Mouse (Mus musculus) liver, embryonic 12.5 days (tissue): ENCODE measurements around the gene Inpp4b. TPM values are rescaled to one million over a fixed set of nuclear protein-coding genes. Genes with fewer than 3 reads are reported as not detected.

ENCODE experiments used
- ATAC-seq: fragments of 200-750 bp; cut with Nextera tagmentation; 2 replicates; pipeline ENCODE4 v1.8.0; 2017; ENCODE audit warnings: moderate number of reproducible peaks, mild to moderate bottlenecking, moderate library complexity
- H3K27ac ChIP-seq: fragments of 300-500 bp; sonication (generic); 2 replicates; pipeline ENCODE4 v1.5.1; 2016; ENCODE audit warnings: mild to moderate bottlenecking
- H3K27me3 ChIP-seq: fragments of 300-500 bp; sonication (generic); replicated peaks from 2 replicates; pipeline ENCODE4 v1.6.1; 2016; ENCODE audit warnings: mild to moderate bottlenecking, moderate library complexity
- H3K36me3 ChIP-seq: fragments of 300-500 bp; sonication (generic); 2 replicates; pipeline ENCODE4 v1.6.1; 2016; ENCODE audit warnings: mild to moderate bottlenecking, moderate library complexity
- H3K4me1 ChIP-seq: fragments of 300-500 bp; sonication (generic); 2 replicates; pipeline ENCODE4 v1.6.1; 2016
- H3K4me2 ChIP-seq: fragments of 300-500 bp; sonication (generic); 2 replicates; pipeline ENCODE4 v1.6.1; 2016; ENCODE audit warnings: mild to moderate bottlenecking, moderate library complexity
- H3K4me3 ChIP-seq: fragments of 300-500 bp; sonication (generic); 2 replicates; pipeline ENCODE4 v1.5.1; 2016; ENCODE audit warnings: mild to moderate bottlenecking, moderate library complexity
- H3K9ac ChIP-seq: fragments of 300-500 bp; sonication (generic); 2 replicates; pipeline ENCODE4 v1.6.1; 2016; ENCODE audit warnings: mild to moderate bottlenecking, moderate library complexity
- H3K9me3 ChIP-seq: fragments of 300-500 bp; sonication (generic); replicated peaks from 2 replicates; pipeline ENCODE4 v1.6.1; 2016; ENCODE audit warnings: mild to moderate bottlenecking, moderate library complexity
- WGBS: fragments of 180-500 bp; shearing (Covaris S2); methylation state at CpG from one replicate; pipeline ENCODE4 v1.1.7; 2016; ENCODE audit not compliant: insufficient replicate concordance; 5-methylcytosine and 5-hydroxymethylcytosine counted together
- polyA plus RNA-seq: library from polyadenylated mRNA; unstranded; fragments of >200 nt; fragmentation: Nextera tagmentation; extraction: Ambion mirVana; gene quantifications from 2 replicates; pipeline ENCODE4 v1.2.1, GENCODE M21; 2016

Inpp4b gene
- polyA plus RNA-seq, 1 experiment from 2014 or later: 2.5 TPM

GRCm38 (mm10) chr8:81639820-81640219 is 297.5 kb downstream of the Inpp4b start:
- WGBS: 60% methylated on average over 4 of the region's 4 CpGs
- no peak overlapping the region for H3K27ac ChIP-seq
- ATAC-seq: no peak
- H3K36me3 ChIP-seq: no peaks in the 10 kb centered on the region
- no peaks in the 10 kb centered on the region for H3K27me3 ChIP-seq
- H3K4me2 ChIP-seq: no peak overlapping the region
- no peak overlapping the region for H3K4me3 ChIP-seq
- H3K4me1 ChIP-seq: no peaks in the 10 kb centered on the region
- H3K9me3 ChIP-seq: no peaks in the 10 kb centered on the region
- H3K9ac ChIP-seq: no peak overlapping the region

- Histone ChIP-seq H3K4me2 (no peak overlapping the region), H3K4me1 (no peaks in the 10 kb centered on the region), H3K4me3 (no peak overlapping the region), H3K27ac (no peak overlapping the region), H3K36me3 (no peaks in the 10 kb centered on the region), H3K9me3 (no peaks in the 10 kb centered on the region), H3K27me3 (no peaks in the 10 kb centered on the region), H3K9ac (no peak overlapping the region)
- ATAC-seq: no peak
- WGBS: 67% methylated on average over 4 of the region's 4 CpGs
These were observed 300.7 kb downstream of the Inpp4b start for GRCm38 (mm10) chr8:81643030-81643429.

DNA sequence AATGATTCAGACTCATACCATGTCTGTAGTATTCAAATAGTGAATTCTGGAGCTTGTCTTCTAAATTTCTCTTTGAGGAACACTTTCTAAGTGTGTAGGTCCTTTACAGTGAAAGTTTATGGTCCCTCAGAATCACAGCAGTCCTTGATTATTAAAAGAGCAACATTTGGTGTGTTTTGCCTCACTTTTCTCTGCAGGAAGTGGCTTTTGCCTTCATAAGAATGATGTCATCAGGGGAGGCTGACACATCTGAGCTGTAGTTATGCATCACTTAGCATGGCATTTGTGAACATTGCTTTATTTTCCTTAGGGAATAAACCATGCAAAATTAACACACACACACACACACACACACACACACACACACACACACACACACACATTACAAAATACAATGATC is 349.8 kb downstream of the Inpp4b start:
- Histone ChIP-seq H3K9me3 (no peaks in the 10 kb centered on the region), H3K27ac (no peak overlapping the region), H3K4me3 (no peak overlapping the region), H3K27me3 (no peaks in the 10 kb centered on the region), H3K4me1 (no peaks in the 10 kb centered on the region), H3K9ac (no peak overlapping the region), H3K4me2 (no peak overlapping the region), H3K36me3 (no peaks in the 10 kb centered on the region)
- ATAC-seq: no peak

- Histone ChIP-seq H3K27me3 (no peaks in the 10 kb centered on the region), H3K4me1 (no peaks in the 10 kb centered on the region), H3K9ac (no peak overlapping the region), H3K36me3 (no peaks in the 10 kb centered on the region), H3K4me3 (no peak overlapping the region), H3K9me3 (no peaks in the 10 kb centered on the region), H3K27ac (no peak overlapping the region), H3K4me2 (no peak overlapping the region)
- no peak for ATAC-seq
- 24% methylated on average over 2 of the region's 2 CpGs for WGBS
These were observed 352.5 kb downstream of the Inpp4b start for GRCm38 (mm10) chr8:81694893-81695292.

DNA sequence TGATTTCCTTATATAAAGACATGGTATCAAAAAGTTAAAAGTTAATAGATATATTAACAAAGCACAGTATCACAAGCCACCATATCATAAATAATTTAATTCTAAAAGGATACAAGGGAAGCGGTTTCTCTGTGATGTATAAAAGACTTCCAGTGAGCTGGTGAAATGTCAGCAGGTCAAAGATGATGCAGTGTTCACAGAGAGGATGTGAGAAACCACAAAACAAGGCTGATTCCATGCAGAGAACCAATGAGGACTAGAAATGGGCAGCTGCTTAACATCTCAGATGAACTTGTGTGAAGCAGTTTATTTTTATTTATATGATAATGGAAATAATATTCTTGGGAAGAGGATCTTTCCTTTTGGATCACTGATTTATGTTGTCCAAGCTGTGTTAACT is 359.7 kb downstream of the Inpp4b start:
- Histone ChIP-seq H3K27ac (no peak overlapping the region), H3K9ac (no peak overlapping the region), H3K4me3 (no peak overlapping the region), H3K27me3 (no peaks in the 10 kb centered on the region), H3K4me2 (no peak overlapping the region), H3K9me3 (no peaks in the 10 kb centered on the region), H3K4me1 (no peaks in the 10 kb centered on the region), H3K36me3 (no peaks in the 10 kb centered on the region)
- no peak for ATAC-seq
- 66% methylated on average over 1 of the region's 1 CpGs for WGBS

GRCm38 (mm10) chr8:81703571-81704365 is 361.4 kb downstream of the Inpp4b start:
- H3K4me3 ChIP-seq: no peak overlapping the region
- H3K36me3 ChIP-seq: no peaks in the 10 kb centered on the region
- H3K9ac ChIP-seq: no peak overlapping the region
- H3K4me1 ChIP-seq: no peaks in the 10 kb centered on the region
- H3K27ac ChIP-seq: no peak overlapping the region
- no peaks in the 10 kb centered on the region for H3K27me3 ChIP-seq
- 40% methylated on average over 3 of the region's 3 CpGs for WGBS
- ATAC-seq: no peak
- no peaks in the 10 kb centered on the region for H3K9me3 ChIP-seq
- no peak overlapping the region for H3K4me2 ChIP-seq

- H3K36me3 ChIP-seq: no peaks in the 10 kb centered on the region
- H3K4me2 ChIP-seq: no peak overlapping the region
- no peak overlapping the region for H3K9ac ChIP-seq
- no peak overlapping the region for H3K4me3 ChIP-seq
- H3K9me3 ChIP-seq: no peaks in the 10 kb centered on the region
- H3K27me3 ChIP-seq: no peaks in the 10 kb centered on the region
- H3K4me1 ChIP-seq: no peaks in the 10 kb centered on the region
- no peak overlapping the region for H3K27ac ChIP-seq
- ATAC-seq: no peak
- 59% methylated on average over 1 of the region's 1 CpGs for WGBS
These were observed 365.1 kb downstream of the Inpp4b start for GRCm38 (mm10) chr8:81707436-81707835.

- no peak for ATAC-seq
- Histone ChIP-seq H3K27ac (no peak overlapping the region), H3K9ac (no peak overlapping the region), H3K4me3 (no peak overlapping the region), H3K36me3 (no peaks in the 10 kb centered on the region), H3K9me3 (no peaks in the 10 kb centered on the region), H3K27me3 (no peaks in the 10 kb centered on the region), H3K4me1 (no peaks in the 10 kb centered on the region), H3K4me2 (no peak overlapping the region)
These were observed 389.0 kb downstream of the Inpp4b start for GRCm38 (mm10) chr8:81731332-81731731.

DNA sequence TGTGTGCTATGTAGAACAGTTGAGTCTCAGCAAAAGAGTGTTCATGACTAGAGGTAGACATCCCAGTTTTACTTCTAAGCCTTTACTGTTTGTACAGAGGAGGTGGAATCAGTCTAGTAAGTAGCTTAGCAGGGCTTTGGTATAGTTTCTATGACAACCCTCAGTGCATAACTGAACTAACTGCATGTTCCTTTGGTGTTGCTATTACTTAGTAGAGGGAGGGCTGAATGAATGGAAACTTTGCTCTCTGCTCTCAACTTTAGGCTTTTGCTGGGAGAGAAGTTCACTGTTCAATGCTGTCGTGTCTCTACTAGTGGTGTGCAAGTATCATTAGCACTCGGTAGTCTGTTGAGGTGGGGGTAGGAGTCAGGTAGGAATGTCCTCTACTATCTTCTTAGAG is 393.3 kb downstream of the Inpp4b start:
- ATAC-seq: no peak
- no peak overlapping the region for H3K9ac ChIP-seq
- no peak overlapping the region for H3K4me3 ChIP-seq
- H3K27ac ChIP-seq: no peak overlapping the region
- 69% methylated on average over 2 of the region's 2 CpGs for WGBS
- no peaks in the 10 kb centered on the region for H3K27me3 ChIP-seq
- H3K4me1 ChIP-seq: no peaks in the 10 kb centered on the region
- H3K9me3 ChIP-seq: no peaks in the 10 kb centered on the region
- no peak overlapping the region for H3K4me2 ChIP-seq
- no peaks in the 10 kb centered on the region for H3K36me3 ChIP-seq

GRCm38 (mm10) chr8:81736103-81736502 is 393.7 kb downstream of the Inpp4b start:
- H3K4me1 ChIP-seq: no peaks in the 10 kb centered on the region
- no peak overlapping the region for H3K4me2 ChIP-seq
- H3K27me3 ChIP-seq: no peaks in the 10 kb centered on the region
- ATAC-seq: no peak
- WGBS: 81% methylated on average over 1 of the region's 1 CpGs
- H3K9ac ChIP-seq: no peak overlapping the region
- H3K27ac ChIP-seq: no peak overlapping the region
- H3K9me3 ChIP-seq: no peaks in the 10 kb centered on the region
- no peaks in the 10 kb centered on the region for H3K36me3 ChIP-seq
- H3K4me3 ChIP-seq: no peak overlapping the region

DNA sequence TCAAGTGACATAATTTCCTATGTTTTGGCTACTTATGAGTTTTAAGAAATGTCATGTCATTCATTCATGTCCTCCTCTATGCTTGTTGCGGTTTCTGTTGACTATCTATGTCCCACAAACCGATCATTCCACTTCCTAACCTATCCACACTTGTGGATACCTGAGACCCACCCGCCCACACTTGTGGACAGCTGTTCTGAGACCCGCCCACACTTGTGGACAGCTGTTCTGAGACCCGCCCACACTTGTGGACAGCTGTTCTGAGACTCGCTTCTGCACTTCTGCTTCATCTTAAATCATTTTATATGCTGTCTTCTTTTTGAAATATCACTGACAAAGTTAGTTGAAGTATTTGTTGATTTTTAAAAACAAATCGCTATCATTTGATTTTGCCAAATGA is 400.2 kb downstream of the Inpp4b start:
- no peak overlapping the region for H3K9ac ChIP-seq
- no peaks in the 10 kb centered on the region for H3K27me3 ChIP-seq
- no peaks in the 10 kb centered on the region for H3K9me3 ChIP-seq
- no peaks in the 10 kb centered on the region for H3K36me3 ChIP-seq
- no peak overlapping the region for H3K4me2 ChIP-seq
- no peaks in the 10 kb centered on the region for H3K4me1 ChIP-seq
- WGBS: 71% methylated on average over 7 of the region's 7 CpGs
- H3K4me3 ChIP-seq: no peak overlapping the region
- H3K27ac ChIP-seq: no peak overlapping the region
- no peak for ATAC-seq

DNA sequence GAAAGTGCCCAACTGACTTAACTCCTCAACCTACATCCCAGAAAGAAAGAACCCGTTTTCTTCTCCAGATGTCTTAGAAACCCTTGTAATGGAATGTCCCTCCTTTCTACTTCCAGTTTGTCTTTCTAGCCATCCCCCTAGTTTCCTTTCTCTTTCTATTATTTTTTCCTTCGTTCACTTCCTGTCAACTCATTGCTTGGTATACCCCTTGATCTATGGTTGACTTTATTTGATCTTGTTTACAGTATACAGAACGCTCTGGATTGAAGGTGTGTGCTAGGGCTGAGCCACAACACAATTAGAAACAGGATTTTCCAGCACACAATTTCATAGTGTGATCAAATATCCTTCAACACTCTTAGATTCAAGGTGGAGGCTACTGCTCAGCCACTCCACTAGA is 400.7 kb downstream of the Inpp4b start:
- H3K4me2 ChIP-seq: no peak overlapping the region
- WGBS: 61% methylated on average over 3 of the region's 3 CpGs
- no peaks in the 10 kb centered on the region for H3K36me3 ChIP-seq
- no peak for ATAC-seq
- H3K4me3 ChIP-seq: no peak overlapping the region
- H3K9me3 ChIP-seq: no peaks in the 10 kb centered on the region
- H3K27ac ChIP-seq: no peak overlapping the region
- H3K27me3 ChIP-seq: no peaks in the 10 kb centered on the region
- no peak overlapping the region for H3K9ac ChIP-seq
- H3K4me1 ChIP-seq: no peaks in the 10 kb centered on the region

DNA sequence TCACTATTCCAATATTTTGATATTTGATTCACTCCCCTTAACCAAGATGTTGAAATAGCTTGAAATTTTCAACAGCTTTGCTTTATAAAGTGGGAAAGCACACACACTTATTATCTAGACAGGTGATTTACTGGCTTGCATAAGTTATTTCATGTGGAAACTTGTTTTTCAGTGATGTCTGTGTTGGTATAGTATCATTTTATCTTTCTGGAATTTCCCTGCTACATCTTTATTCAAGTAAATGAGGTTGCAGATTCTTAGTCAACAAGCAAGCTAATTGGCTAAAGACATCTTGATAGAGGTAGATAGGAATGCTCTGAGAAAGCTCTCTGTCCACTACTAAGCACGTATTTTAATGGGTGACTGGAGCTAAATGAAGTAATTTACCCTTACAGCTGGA is 403.1 kb downstream of the Inpp4b start:
- no peaks in the 10 kb centered on the region for H3K9me3 ChIP-seq
- 49% methylated on average over 1 of the region's 1 CpGs for WGBS

More for the DNA sequence above, 403.1 kb downstream of the Inpp4b start:
- H3K4me2 ChIP-seq: no peak overlapping the region
- no peak overlapping the region for H3K4me3 ChIP-seq
- H3K27ac ChIP-seq: no peak overlapping the region
- no peaks in the 10 kb centered on the region for H3K36me3 ChIP-seq
- no peak for ATAC-seq
- H3K27me3 ChIP-seq: no peaks in the 10 kb centered on the region
- no peak overlapping the region for H3K9ac ChIP-seq
- H3K4me1 ChIP-seq: no peaks in the 10 kb centered on the region
